Mouse (Mus musculus) C2C12 (cell line): ENCODE measurements at regions not wholly inside any gene's neighbourhood (a gene's known extent, or its start where the extent isn't known, plus 50 kb on each side); places are given as distances from the start of the nearest gene placed in this dataset.

ENCODE experiments used
- H3K27me3 ChIP-seq: one replicate; pipeline ENCODE4 v1.6.1; 2011; ENCODE audit not compliant: control insufficient read depth, insufficient read depth, insufficient read length
- H3K36me3 ChIP-seq: one replicate; pipeline ENCODE4 v1.6.1; 2011; ENCODE audit not compliant: control insufficient read depth, insufficient read depth
- H3K4me3 ChIP-seq: one replicate; pipeline ENCODE4 v1.5.1; 2011; ENCODE audit warnings: mild to moderate bottlenecking, control low read depth; ENCODE audit not compliant: poor library complexity, insufficient read depth, severe bottlenecking
- H3K79me2 ChIP-seq: one replicate; pipeline ENCODE4 v1.6.1; 2011; ENCODE audit not compliant: control insufficient read depth, insufficient read depth
- H3K79me3 ChIP-seq: one replicate; pipeline ENCODE4 v1.6.1; 2011; ENCODE audit warnings: low read depth, control low read depth
- H3ac ChIP-seq: one replicate; pipeline ENCODE3; 2011; ENCODE audit warnings: low read depth; ENCODE audit not compliant: control insufficient read depth, insufficient read length
- CEBPB ChIP-seq: IDR thresholded peaks from one replicate; pipeline ENCODE4 v1.6.1; 2011; ENCODE audit warnings: low read depth, mild to moderate bottlenecking, control low read depth, moderate library complexity
- CTCF ChIP-seq: IDR thresholded peaks from one replicate; pipeline ENCODE4 v1.5.1; 2011; ENCODE audit not compliant: control insufficient read depth, insufficient read depth, insufficient read length
- FOSL1 ChIP-seq: IDR thresholded peaks from one replicate; pipeline ENCODE4 v1.8.0; 2011; ENCODE audit warnings: mild to moderate bottlenecking, low read length; ENCODE audit not compliant: poor library complexity, insufficient read depth, severe bottlenecking
- MAX ChIP-seq: IDR thresholded peaks from one replicate; pipeline ENCODE4 v1.6.1; 2011; ENCODE audit warnings: mild to moderate bottlenecking, control low read depth
- MYOD1 ChIP-seq: IDR thresholded peaks from one replicate; pipeline ENCODE4 v1.6.1; 2011; ENCODE audit warnings: low read depth; ENCODE audit not compliant: control insufficient read depth, insufficient read length
- MYOG ChIP-seq: IDR thresholded peaks from one replicate; pipeline ENCODE4 v1.6.1; 2011; ENCODE audit not compliant: control insufficient read depth, insufficient read length; ENCODE audit errors: extremely low read depth
- USF1 ChIP-seq: IDR thresholded peaks from one replicate; pipeline ENCODE4 v1.6.1; 2011; ENCODE audit warnings: low read depth, mild to moderate bottlenecking, control low read depth, moderate library complexity

DNA sequence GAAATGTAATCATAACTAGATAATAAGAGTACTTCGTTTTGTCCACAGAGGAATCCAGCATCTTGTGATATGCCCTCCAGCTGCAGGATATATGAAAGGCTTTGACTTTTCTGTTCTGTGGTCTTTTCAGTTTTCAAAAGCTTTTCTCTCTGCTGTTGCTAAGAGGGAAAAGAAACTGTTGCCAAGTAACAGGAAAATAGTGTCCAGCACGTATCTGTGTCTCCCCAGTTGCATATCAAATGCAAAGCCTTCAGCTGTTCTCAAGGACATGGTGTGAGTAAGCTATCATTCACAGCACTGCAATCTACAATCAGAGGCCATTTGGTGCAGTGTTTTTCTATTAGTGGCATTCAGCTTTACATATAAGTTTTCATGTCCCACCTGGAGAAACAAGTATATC lies 801.5 kb upstream of the Dppa4 start:
- H3K36me3 ChIP-seq: no peaks in the 10 kb centered on the region
- H3K4me3 ChIP-seq: no peak overlapping the region
- no peaks in the 10 kb centered on the region for H3K79me3 ChIP-seq
- H3K27me3 ChIP-seq: no peaks in the 10 kb centered on the region
- no peak overlapping the region for H3ac ChIP-seq
- TF ChIP-seq MYOG: no peak
- no peak for TF ChIP-seq USF1
- TF ChIP-seq MAX: no peak
- TF ChIP-seq FOSL1: no peak
- TF ChIP-seq MYOD1: no peak
- TF ChIP-seq CTCF: no peak
- TF ChIP-seq CEBPB: no peak
- H3K79me2 ChIP-seq: no peaks in the 10 kb centered on the region

- Histone ChIP-seq H3K79me3 (no peaks in the 10 kb centered on the region), H3K79me2 (no peaks in the 10 kb centered on the region), H3K27me3 (no peaks in the 10 kb centered on the region), H3K4me3 (no peak overlapping the region), H3K36me3 (no peaks in the 10 kb centered on the region), H3ac (no peak overlapping the region)
- no peak for TF ChIP-seq CTCF
- no peak for TF ChIP-seq MYOD1
- no peak for TF ChIP-seq CEBPB
- TF ChIP-seq MAX: no peak
- TF ChIP-seq USF1: no peak
- TF ChIP-seq FOSL1: no peak
- no peak for TF ChIP-seq MYOG
These were observed 795.0 kb upstream of the Dppa4 start for GRCm38 (mm10) chr16:47488525-47488924.

DNA sequence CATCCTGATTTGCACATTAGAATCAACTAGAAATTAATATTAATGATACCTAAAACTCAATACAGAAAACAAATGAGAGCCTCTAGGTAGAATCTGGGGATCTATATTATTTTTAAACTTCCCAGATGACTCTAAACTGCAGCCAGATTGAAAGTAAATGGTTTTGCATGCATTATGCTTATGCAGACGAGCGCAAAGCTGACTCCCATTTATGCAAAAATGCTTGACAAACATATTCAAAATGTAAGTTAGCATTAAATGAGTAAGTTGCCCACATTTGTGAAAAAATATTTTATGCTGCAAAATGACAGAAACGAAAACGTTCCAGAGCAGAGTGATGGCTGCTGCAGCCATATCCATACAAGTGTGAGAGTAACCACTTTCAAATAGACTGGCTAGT lies 757.7 kb upstream of the Dppa4 start:
- Histone ChIP-seq H3K79me3 (no peaks in the 10 kb centered on the region), H3K36me3 (no peaks in the 10 kb centered on the region), H3ac (no peak overlapping the region), H3K79me2 (no peaks in the 10 kb centered on the region), H3K27me3 (no peaks in the 10 kb centered on the region), H3K4me3 (no peak overlapping the region)
- TF ChIP-seq MAX (no peak), CEBPB (no peak), FOSL1 (no peak), MYOG (no peak), CTCF (no peak), USF1 (no peak), MYOD1 (no peak)

DNA sequence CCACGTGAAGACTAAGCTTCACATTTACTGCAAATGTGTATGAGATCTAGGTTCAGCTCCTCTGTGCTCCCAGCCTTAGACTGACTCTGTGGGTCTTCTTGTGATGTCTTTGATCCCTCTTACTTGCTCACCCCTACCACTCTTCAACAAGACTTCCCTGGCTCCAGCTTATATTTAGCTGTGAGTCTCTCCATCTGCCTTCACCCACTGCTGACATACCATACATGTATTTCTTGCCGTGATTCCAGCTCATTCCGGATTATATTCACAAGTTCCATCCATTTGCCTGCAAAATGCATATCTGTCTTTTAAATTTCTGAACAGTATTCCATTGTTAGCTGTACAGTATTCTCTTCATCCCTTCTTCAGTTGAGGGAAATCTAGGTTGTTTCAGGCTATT lies 756.9 kb upstream of the Dppa4 start:
- Histone ChIP-seq H3K36me3 (no peaks in the 10 kb centered on the region), H3K27me3 (no peaks in the 10 kb centered on the region), H3K79me3 (no peaks in the 10 kb centered on the region), H3K4me3 (no peak overlapping the region), H3ac (no peak overlapping the region), H3K79me2 (no peaks in the 10 kb centered on the region)
- TF ChIP-seq FOSL1: no peak
- TF ChIP-seq MYOD1: no peak
- no peak for TF ChIP-seq CTCF
- no peak for TF ChIP-seq MYOG
- no peak for TF ChIP-seq MAX
- no peak for TF ChIP-seq CEBPB
- TF ChIP-seq USF1: no peak

DNA sequence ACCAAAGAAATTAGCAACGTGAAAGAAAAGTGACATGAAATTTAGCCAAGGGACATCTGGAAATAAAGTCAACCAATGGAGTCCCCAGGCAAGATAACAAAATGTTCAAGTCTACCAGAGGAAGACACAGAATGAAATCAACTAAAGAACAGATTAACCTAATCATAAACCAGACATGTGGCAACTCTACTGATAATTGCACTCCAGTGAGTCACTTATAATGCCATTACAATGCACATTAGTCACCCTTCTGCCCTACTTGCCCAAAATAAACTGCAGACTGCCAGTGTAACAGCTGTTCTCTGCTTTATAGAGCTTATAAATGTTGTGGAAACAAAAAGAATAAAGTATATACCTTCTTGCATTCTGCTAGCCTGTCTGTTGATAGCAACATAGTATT lies 747.0 kb upstream of the Dppa4 start:
- TF ChIP-seq CTCF (no peak), MYOD1 (peak; percentile 79)
- no peaks in the 10 kb centered on the region for H3K36me3 ChIP-seq
- no peak overlapping the region for H3ac ChIP-seq
- no peaks in the 10 kb centered on the region for H3K79me3 ChIP-seq
- H3K4me3 ChIP-seq: no peak overlapping the region
- no peaks in the 10 kb centered on the region for H3K27me3 ChIP-seq
- no peaks in the 10 kb centered on the region for H3K79me2 ChIP-seq

DNA sequence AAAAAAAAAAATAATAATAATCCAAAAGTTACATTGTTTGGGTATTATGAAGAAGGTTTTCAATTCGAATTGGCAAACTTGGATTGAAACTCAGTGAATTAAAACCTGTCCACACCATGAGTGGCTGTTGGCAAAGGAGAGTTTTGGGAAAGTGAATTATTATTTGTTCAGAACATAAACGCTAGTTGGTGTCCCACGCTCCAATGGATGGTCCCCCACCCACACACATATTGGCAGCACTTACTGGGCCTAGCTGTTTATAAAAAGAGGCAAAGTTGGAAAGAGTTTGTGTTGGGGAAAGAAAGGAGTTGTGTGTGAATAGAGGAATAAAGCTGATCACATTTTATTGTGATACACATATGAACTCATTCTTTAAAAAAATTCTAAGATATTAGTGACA lies 732.4 kb upstream of the Dppa4 start:
- H3K36me3 ChIP-seq: no peaks in the 10 kb centered on the region

More for the DNA sequence above, 732.4 kb upstream of the Dppa4 start:
- TF ChIP-seq CTCF (no peak), FOSL1 (no peak), USF1 (no peak), CEBPB (no peak), MAX (no peak), MYOG (no peak), MYOD1 (no peak)
- Histone ChIP-seq H3K79me3 (no peaks in the 10 kb centered on the region), H3K4me3 (no peak overlapping the region), H3K79me2 (no peaks in the 10 kb centered on the region), H3K27me3 (no peaks in the 10 kb centered on the region), H3ac (no peak overlapping the region)
